Mouse (Mus musculus) cortical plate, adult 2 months (tissue): ENCODE measurements around the gene Phf5a. TPM values are rescaled to one million over a fixed set of nuclear protein-coding genes. Genes with fewer than 3 reads are reported as not detected.

Experiments used
- H3K27ac ChIP-seq: fragments of 200-500 bp; 2 replicates; pipeline ENCODE4 v1.5.1; 2012; ENCODE audit warnings: low read length, control low read depth, inconsistent platforms; ENCODE audit not compliant: insufficient read depth
- H3K4me1 ChIP-seq: fragments of 200-500 bp; 2 replicates; pipeline ENCODE4 v1.6.1; 2011; ENCODE audit warnings: low read length; ENCODE audit not compliant: control insufficient read depth, insufficient read depth
- H3K4me3 ChIP-seq: fragments of 200-500 bp; 2 replicates; pipeline ENCODE4 v1.5.1; 2011; ENCODE audit warnings: mild to moderate bottlenecking, low read length, control low read depth; ENCODE audit not compliant: insufficient read depth
- CTCF ChIP-seq: fragments of 200-500 bp; IDR thresholded peaks from 2 replicates; pipeline ENCODE4 v1.5.1; 2011; ENCODE audit warnings: mild to moderate bottlenecking, control low read depth, low read length; ENCODE audit not compliant: insufficient read depth; ENCODE audit errors: extremely low read depth
- POLR2A ChIP-seq: fragments of 200-500 bp; IDR thresholded peaks from 2 replicates; pipeline ENCODE4 v1.6.1; 2011; ENCODE audit warnings: mild to moderate bottlenecking, low read length, control low read depth; ENCODE audit not compliant: insufficient read depth; ENCODE audit errors: extremely low read depth
- polyA plus RNA-seq: library from polyadenylated mRNA; depleted of rRNA; stranded (reverse); fragments of >200 nt; gene quantifications from 2 replicates; pipeline ENCODE4 v1.2.3, GENCODE M21; 2012

The Phf5a gene
- polyA plus RNA-seq, 1 experiment, result 53.3 TPM

- Histone ChIP-seq H3K4me1 (0 out of 2 replicates have a peak, but pooled peaks cover 2% of the 10 kb centered on the region), H3K27ac (0 out of 2 replicates have a peak overlapping the region, but pooled peaks have one; percentile 12), H3K4me3 (no peak overlapping the region)
- TF ChIP-seq CTCF (no peak), POLR2A (no peak)
Observed at GRCm38 (mm10) chr15:81851375-81851774, 20.3 kb downstream of the Phf5a start.

- H3K4me3 ChIP-seq, result no peak overlapping the region
- 0 out of 2 replicates have a peak, but pooled peaks cover 2% of the 10 kb centered on the region for H3K4me1 ChIP-seq
- TF ChIP-seq POLR2A (no peak), CTCF (no peak)
- H3K27ac ChIP-seq, result no peak overlapping the region
Observed at GRCm38 (mm10) chr15:81850718-81851117, 21.0 kb downstream of the Phf5a start.

DNA sequence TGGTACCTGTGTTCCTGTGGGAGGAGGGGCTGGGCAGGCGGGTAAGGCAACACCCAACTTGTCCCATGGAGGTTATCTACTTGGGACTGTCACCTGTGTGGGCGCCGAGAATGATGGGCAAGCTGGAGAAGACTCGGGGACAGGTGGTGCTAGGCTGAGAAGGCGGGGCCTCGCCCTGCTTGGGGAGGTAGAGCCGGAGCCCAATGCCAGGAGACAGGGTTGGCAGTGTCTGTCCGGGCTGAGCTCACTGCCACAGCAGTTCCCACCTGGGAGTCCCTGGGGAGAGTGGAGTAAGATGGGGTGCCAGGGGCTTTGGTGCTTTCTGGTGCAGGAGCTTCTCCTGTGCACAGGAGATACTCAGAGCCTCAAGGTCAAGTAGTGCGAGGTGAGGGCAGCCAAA lies 22.6 kb downstream of the Phf5a start:
- TF ChIP-seq CTCF, result no peak
- TF ChIP-seq POLR2A, result no peak
- Histone ChIP-seq H3K4me3 (no peak overlapping the region), H3K27ac (no peak overlapping the region), H3K4me1 (no peaks in the 10 kb centered on the region)

GRCm38 (mm10) chr15:81848301-81848700 lies 23.4 kb downstream of the Phf5a start:
- no peaks in the 10 kb centered on the region for H3K4me1 ChIP-seq
- H3K27ac ChIP-seq, result no peak overlapping the region
- H3K4me3 ChIP-seq, result no peak overlapping the region
- TF ChIP-seq CTCF, result peak; percentile 63
- TF ChIP-seq POLR2A, result no peak

DNA sequence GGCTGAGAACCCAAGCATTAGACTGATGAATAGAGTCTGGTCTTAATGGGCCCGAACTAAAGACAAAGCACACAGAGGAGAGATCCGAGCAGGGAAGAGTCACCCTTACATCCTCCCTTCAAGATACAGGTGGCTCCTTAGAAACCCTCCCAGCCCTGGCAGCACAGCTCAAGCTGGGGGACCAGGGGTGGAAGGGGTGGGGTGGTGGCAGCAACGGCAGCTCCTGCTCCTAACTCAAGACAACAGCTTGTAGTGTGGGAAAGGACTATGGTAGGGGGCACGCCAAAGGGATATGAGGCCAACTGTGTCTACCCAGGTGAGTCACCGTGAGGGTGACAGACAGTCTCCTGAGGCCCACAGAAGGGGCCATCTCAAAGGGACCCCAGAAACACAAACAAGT lies 23.9 kb downstream of the Phf5a start:
- H3K27ac ChIP-seq, result no peak overlapping the region
- H3K4me1 ChIP-seq, result no peaks in the 10 kb centered on the region
- TF ChIP-seq CTCF (no peak), POLR2A (no peak)
- no peak overlapping the region for H3K4me3 ChIP-seq

GRCm38 (mm10) chr15:81847161-81847560 lies 24.6 kb downstream of the Phf5a start:
- TF ChIP-seq POLR2A (no peak), CTCF (no peak)
- H3K4me1 ChIP-seq, result no peaks in the 10 kb centered on the region
- H3K27ac ChIP-seq, result no peak overlapping the region
- H3K4me3 ChIP-seq, result no peak overlapping the region

- Histone ChIP-seq H3K27ac (no peak overlapping the region), H3K4me3 (no peak overlapping the region), H3K4me1 (no peaks in the 10 kb centered on the region)
- TF ChIP-seq POLR2A, result no peak
- no peak for TF ChIP-seq CTCF
Observed at GRCm38 (mm10) chr15:81846755-81847154, 25.0 kb downstream of the Phf5a start.

DNA sequence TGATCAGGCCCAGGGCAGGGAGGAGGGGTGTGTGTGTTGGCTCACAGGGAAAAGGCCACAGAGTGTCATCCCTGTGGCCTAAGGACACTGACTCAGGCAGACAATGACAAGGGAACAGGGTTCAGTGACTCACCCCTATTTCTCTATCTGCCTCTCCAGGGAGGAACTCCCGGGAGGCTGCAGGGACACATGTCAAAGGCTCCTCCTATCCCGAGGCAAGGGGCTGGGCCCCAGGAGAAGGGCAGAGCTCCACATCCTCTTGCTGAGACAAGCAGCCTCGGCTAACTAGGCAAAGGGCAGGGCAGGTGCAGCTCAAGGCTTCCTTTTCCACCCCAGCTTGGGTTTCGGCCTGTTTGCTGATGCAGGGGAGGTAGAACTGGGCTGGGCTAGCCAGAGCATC lies 26.0 kb downstream of the Phf5a start:
- TF ChIP-seq CTCF (no peak), POLR2A (no peak)
- Histone ChIP-seq H3K4me1 (no peaks in the 10 kb centered on the region), H3K27ac (no peak overlapping the region), H3K4me3 (no peak overlapping the region)

- Histone ChIP-seq H3K27ac (no peak overlapping the region), H3K4me1 (no peaks in the 10 kb centered on the region), H3K4me3 (no peak overlapping the region)
- no peak for TF ChIP-seq POLR2A
Observed at GRCm38 (mm10) chr15:81845033-81845625, 26.6 kb downstream of the Phf5a start.

GRCm38 (mm10) chr15:81842275-81842674 lies 29.4 kb downstream of the Phf5a start:
- no peak for TF ChIP-seq POLR2A
- no peak for TF ChIP-seq CTCF
- no peak overlapping the region for H3K27ac ChIP-seq
- no peak overlapping the region for H3K4me3 ChIP-seq
- peaks cover 5% of the 10 kb centered on the region for H3K4me1 ChIP-seq
